Mouse (Mus musculus) neutrophil, adult 59 days (primary cell): Measurements from ENCODE around the gene Washc2. TPM values are rescaled to one million over a fixed set of nuclear protein-coding genes. Genes with fewer than 3 reads are reported as not detected.

Experiments used
- total RNA-seq, 2 experiments: library from RNA; stranded (reverse); gene quantifications; 1 replicate in 1 of 2; 2 replicates in 1 of 2; pipeline ENCODE4 v1.2.4; 2023

The Washc2 gene
- total RNA-seq, result 100 to 1,000 TPM; 133 to 140 TPM

GRCm38 (mm10) chr6:116207729-116208534 is at the start of gene Washc2:
Gene Washc2, plus strand, starts transcription at chr6:116208038.

GRCm38 (mm10) chr6:116193394-116194393 is 14.1 kb upstream of the Washc2 start, which contains the start of gene Tmcc1:
Gene Tmcc1, minus strand, starts transcription at chr6:116193486.

GRCm38 (mm10) chr6:116264018-116264651 is 56.3 kb downstream of the Washc2 start, which contains the start of gene Zfand4:
Gene Zfand4, plus strand, starts transcription at chr6:116264222.

Other genes with a start within 250 kb of the Washc2 start
- 100 to 1,000 TPM in 1 of 2 experiments, 10 to 100 TPM in 1; 83.1 to 142 TPM for gene Plxnd1, start 213.0 kb upstream of the Washc2 start, total RNA-seq
- 100 to 1,000 TPM; 233 to 280 TPM for gene Tmcc1, start 14.6 kb upstream of the Washc2 start, total RNA-seq
- 10 to 100 TPM; 27.1 to 31.4 TPM for gene Zfand4, start 56.2 kb downstream of the Washc2 start, total RNA-seq
- 10 to 100 TPM; 16.9 to 23.8 TPM for gene March8, start 130.0 kb downstream of the Washc2 start, total RNA-seq